Mouse (Mus musculus) mouse embryonic stem cell (cell line): Measurements from ENCODE around the gene Btnl10.
"Not testable (repeated sequence)": the region's sequence is repeated elsewhere in the genome, so short reads cannot be mapped to it uniquely, and the experiment has no call there.

ENCODE experiments used
- in situ Hi-C, 2 experiments: fragments of 300-500 bp; cut with MboI; formaldehyde crosslinking; loops; 1 replicate in 1 of 2; 3 replicates in 1 of 2; pipeline ENCODE4 v1.14.3; 2019 to 2020; ENCODE audit warnings: low sequenced_read_pairs in 2 of 2, low pct_unique_long_range_greater_than_20kb in 1 of 2, mixed read lengths in 1 of 2; ENCODE audit not compliant: unreplicated experiment in 1 of 2

Btnl10 gene

DNA sequence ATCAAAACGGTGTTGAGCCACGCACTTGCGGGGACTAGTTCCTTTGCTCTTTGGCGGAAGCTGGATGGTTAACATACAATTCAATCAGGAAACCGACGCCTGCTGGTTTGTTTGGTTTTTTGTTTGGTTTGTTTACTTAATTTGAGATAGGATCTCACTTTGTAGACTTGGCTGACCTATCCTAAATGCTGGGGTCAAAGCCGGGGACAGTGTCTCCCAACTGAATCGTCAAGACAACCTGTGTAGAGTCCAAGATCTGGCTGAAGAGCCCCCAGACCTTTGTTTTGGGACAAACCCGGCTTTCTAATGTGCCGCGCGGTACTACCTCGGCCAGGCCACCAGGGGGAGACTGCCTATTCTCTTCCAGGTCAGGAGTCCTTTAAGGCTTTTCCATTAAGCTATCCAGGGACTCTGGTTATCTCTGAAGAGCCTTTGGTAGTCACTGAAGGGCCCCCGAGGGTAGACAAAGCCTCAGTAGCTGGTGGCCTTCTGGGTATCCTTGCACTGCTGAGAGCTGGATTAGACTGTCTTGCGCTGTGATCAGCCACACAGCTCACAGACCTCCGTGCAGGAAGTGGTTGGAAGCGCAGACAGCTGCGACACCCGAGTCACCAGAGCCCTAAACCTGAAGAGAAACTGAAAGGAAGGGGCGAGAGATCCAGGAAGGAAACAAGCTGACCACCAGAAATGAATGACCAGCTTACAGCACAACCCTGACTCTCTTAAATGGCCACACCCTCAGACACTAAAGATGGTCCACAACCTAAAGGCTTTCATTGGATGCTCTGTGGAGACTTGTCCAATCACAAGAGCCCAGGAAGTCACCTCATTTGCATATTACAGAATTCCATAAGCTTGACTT is 10.3 kb downstream of the Btnl10 start:
- in situ Hi-C loops = no loop called here

- in situ Hi-C loops = no loop called here
Measured at GRCm38 (mm10) chr11:58929055-58929454, 11.3 kb downstream of the Btnl10 start.

DNA sequence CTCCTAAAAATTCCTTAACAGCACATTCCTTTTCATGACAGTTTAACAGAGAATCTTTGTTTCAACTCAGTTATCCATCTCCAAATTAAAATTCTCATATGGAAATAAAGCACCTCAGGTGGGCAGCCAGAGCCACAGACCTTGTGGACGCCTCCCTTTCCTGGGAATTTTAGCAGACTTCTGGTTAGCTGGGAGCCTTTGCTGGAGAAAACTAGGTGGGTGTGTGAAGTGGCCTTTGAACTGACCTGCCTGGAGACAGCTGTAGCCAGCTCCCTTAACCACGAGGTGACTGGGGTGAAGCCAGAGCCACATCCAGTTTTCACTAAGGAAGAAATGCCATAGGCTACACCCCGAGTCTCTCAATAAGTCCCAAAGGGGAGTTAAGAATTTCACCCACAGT is 11.9 kb downstream of the Btnl10 start:
- in situ Hi-C loops = no loop called here

GRCm38 (mm10) chr11:58930254-58930653 is 12.5 kb downstream of the Btnl10 start:
- in situ Hi-C loops = no loop called here

DNA sequence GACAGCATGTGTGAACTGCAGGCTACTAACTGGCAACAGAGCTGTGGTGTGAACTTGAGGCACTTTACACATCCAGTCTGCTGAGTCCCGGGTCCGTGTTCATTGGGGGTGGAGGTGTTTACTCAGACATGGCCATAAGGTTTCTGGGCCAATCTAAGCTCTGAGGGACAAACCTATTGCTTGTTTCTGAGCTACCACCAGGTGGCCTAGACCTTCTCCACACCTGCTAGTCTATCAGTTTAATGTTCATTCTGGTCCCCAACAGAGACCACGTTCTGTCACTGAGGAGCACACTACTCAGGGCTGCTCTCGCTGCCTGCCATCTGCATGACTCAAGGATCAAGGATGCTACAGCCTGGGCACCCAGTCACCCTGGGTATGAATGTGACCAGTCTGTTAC is 13.9 kb downstream of the Btnl10 start:
- in situ Hi-C loops = no loop called here

GRCm38 (mm10) chr11:58937909-58938308 is 20.2 kb downstream of the Btnl10 start:
- in situ Hi-C loops = no loop called here

DNA sequence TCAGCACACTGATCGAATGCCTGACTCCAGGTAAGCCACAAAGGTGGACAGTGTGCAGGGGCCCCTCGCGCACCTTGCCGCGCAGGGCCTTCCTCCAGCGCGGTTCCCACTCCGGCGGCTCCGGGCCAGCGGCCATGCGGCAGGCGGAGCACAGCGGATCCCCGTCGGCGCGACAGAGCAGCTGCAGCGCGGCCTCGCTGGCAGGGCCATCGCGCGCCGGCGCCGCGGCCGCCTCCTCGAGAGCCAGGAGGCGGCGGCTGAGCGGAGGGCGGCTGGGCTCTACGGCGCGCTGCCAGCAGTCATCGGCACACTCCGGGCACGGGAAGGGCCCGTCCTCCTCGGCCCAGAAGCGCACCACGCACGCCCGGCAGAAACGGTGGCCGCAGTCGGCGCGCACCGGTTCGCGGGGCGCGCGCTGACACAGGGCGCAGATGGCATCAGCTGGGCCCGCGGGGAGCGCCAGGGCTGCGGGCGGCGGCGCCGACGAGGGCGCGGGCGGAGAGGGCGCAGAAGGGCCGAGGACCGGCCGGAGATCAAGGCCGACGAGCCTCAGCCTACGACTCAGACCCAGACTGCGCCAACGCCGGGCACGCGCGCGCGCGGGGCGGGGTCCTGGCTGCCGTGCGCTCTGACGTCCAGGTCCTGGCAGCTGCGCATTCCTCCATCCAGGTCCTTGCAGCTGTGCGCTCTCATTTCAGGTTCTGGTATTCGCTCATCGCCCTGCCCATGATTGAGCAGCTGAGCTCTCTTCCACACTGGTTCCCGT is 20.8 kb downstream of the Btnl10 start, which contains the start of gene Rnf187:
TSS of gene Rnf187 (minus strand) at position 595 of the 766 bp plus-strand sequence.
- in situ Hi-C loops = no loop called here

- in situ Hi-C loops = no loop called here
Measured at GRCm38 (mm10) chr11:58939088-58939439, 21.4 kb downstream of the Btnl10 start.

GRCm38 (mm10) chr11:58944136-58944535 is 26.4 kb downstream of the Btnl10 start:
- in situ Hi-C loops = no loop called here

DNA sequence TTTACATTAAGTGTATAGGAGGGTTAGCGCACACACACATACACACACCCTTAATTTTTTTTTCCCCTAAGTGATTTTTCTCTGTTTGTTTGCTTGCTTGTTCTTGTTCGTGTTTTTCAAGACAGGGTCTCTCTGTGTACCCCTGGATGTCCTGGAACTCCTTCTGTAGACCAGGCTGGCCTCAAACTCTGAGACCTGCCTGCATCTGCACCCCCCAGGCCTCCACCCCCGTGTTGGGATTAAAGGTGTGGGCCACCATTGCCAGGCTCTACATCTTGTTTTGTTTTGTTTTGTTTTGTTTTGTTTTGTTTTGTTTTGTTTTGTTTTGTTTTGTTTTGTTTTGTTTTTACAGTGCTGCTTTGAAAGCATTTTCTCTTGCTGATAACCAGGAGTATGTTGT is 29.6 kb downstream of the Btnl10 start:
- in situ Hi-C loops = no loop called here

DNA sequence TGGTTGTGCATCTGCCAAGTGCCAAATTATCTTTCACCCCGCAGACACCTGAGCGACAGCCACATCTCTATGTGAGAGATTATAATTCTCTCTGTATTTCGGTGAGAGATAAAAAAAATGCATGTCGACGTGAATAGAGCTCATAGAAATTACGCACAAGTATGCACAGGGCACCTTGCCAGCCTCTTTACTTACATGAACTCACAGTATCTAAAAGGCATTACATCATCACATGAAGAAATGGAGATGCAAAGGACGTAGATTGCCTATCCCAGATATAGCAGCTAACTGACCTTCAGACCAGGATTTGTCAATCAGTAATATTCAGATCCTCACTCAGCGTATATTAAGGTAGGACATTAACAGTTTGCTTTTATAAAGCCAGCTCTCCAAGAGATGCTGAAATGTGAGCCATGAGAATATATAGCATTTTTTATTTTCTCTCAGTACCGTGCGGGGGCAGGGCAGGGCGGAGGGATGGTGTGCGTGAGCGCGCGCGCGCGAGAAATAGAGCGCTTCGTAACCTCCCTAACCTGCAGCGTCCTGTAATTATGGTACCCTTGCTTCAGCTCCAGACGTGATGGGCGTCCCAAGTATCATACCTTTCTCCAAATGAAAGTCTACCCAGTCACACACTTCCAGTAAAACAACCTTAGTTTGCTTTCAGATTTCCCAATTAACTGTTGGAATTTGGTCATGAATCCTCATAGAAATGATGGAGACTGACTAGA is 30.3 kb downstream of the Btnl10 start:
- in situ Hi-C loops = no loop called here

DNA sequence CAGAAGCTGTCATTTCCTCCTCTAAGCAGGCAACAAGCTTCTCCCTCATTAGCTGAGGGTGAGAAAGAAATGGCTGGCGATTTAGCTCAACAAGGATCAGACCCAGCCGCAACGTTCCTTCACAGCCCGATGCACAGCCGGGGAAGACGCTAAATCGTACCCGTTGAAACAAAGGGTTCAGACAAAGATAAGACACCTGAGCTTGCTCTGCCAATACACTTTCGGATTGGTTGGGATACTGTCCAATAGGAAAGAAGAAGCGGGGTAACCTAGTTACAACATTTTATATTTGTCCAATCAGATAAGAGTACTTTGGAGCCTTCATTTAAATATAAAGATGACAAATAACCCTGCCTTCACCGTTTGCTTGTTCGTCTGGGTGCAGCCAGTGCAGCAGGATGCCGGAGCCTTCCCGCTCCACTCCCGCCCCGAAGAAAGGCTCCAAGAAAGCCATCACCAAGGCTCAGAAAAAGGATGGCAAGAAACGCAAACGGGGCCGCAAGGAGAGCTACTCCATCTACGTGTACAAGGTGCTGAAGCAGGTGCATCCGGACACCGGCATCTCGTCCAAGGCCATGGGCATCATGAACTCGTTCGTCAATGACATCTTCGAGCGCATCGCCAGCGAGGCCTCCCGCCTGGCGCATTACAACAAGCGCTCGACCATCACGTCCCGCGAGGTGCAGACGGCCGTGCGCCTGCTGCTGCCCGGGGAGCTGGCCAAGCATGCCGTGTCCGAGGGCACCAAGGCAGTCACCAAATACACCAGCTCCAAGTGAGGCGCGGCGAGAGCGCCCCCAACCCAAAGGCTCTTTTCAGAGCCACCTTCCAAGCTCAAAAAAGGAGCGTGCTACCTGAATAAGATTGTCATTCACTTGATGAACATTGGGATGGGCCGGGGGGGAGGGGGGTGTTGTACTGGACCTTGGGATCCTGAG is 31.1 kb downstream of the Btnl10 start, which contains the start of gene Hist3h2ba:
TSS of gene Hist3h2ba (plus strand) at position 379 of the 938 bp plus-strand sequence.
- in situ Hi-C loops = no loop called here

DNA sequence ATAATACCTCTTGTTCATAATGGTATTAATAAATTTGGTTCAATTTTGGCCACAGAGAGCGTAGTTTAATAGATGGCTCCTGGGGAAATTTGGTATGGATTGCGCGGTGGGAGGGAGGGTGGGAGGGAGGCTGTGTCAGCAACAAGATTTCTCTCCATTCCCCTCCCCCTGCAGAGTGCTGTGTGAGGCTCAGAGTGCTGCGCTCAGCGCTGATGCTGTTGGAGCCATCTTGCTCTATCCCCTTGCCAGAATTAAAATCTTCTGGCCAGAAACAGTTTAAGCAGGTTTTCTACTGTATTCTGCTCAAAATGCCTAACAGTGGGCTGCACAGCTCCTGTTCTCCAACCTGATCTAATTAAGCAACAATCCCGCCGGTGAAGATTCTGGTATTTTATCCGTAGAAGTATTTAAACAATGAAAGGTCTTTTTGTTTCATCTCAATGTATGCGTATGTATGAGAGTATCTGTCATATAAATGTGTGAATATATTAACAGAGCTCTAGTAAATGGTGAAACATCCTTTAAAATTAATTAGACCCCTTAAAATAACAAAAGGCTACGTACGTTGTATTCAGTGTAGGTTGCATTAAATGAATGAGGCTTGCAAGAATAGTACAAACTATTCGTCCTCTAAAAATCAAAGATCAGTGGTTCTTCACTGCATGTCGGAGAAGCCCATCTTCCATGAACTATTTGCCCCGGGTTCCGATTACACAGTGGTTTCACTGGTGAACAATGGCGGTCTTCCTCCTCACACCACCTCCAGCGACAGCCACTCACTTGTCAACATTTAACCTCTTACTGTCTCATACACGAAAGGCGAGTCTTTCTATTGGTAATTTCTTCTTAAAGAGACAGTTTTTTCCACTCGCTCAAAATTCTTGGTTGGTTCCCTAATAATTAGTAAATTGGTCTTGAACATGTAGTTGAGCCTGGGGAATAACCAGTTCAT is 32.0 kb downstream of the Btnl10 start:
- in situ Hi-C loops = no loop called here

GRCm38 (mm10) chr11:58951210-58951609 is 33.5 kb downstream of the Btnl10 start:
- in situ Hi-C loops = no loop called here

DNA sequence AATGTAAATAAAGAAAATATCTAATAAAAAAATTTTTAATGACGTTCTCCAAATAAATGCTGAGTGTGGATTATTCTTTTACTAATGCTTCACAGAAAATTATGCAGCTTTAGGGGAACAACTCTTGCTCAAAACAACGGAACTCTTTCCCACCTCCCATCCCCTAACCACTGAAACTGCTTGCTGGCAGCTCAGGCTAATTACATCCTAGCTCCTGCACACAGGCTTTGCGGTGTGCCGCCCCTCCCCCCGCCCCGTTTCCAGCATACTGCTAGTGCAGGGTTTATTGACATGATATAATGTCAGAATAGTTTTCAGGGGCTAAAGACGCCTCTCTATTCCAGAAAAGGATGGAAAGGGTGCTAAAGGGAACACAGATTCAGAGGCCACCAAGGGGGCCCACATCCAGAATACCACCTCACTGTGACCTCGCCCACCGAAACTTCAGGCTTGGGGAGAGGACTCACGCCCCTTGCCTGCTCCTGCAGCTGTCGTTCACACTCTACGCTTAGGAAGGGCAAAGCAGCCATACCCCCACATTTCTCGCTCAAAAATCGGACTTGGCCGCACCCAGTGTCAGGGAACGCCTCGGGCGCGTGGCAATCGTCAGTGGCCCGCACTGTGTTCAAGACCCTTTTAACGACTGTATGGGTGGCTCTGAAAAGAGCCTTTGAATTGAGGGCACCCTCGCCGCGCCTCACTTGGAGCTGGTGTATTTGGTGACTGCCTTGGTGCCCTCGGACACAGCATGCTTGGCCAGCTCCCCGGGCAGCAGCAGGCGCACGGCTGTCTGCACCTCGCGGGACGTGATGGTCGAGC is 35.9 kb downstream of the Btnl10 start:
- in situ Hi-C loops = no loop called here

DNA sequence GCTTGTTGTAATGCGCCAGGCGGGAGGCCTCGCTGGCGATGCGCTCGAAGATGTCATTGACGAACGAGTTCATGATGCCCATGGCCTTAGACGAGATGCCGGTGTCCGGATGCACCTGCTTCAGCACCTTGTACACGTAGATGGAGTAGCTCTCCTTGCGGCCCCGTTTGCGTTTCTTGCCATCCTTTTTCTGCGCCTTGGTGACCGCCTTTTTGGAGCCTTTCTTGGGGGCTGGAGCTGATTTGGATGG is 36.4 kb downstream of the Btnl10 start:
- in situ Hi-C loops = not testable (repeated sequence)
